Mouse (Mus musculus) myocyte (in vitro differentiated cells): ENCODE data around the gene Naaa. TPM values are rescaled to one million over a fixed set of nuclear protein-coding genes. Genes with fewer than 3 reads are reported as not detected.
A peak's percentile ranks its signal among the peaks of the same experiment; 100 is the strongest.

Experiments used
- H3K27me3 ChIP-seq: one replicate; pipeline ENCODE4 v1.6.1; 2011; ENCODE audit not compliant: control insufficient read depth, insufficient read depth, insufficient read length
- H3K36me3 ChIP-seq: one replicate; pipeline ENCODE4 v1.6.1; 2011; ENCODE audit not compliant: control insufficient read depth, insufficient read depth
- H3K4me2 ChIP-seq: one replicate; pipeline ENCODE4 v1.6.1; 2011; ENCODE audit warnings: low read depth, control low read depth
- H3K4me3 ChIP-seq: one replicate; pipeline ENCODE4 v1.5.1; 2011; ENCODE audit warnings: mild to moderate bottlenecking, control low read depth, moderate library complexity
- H3K79me2 ChIP-seq: one replicate; pipeline ENCODE4 v1.6.1; 2011; ENCODE audit not compliant: control insufficient read depth, insufficient read depth
- H3ac ChIP-seq: one replicate; pipeline ENCODE4 v1.6.1; 2011; ENCODE audit not compliant: control insufficient read depth, insufficient read length
- CEBPB ChIP-seq: IDR thresholded peaks from 2 replicates; pipeline ENCODE4 v1.6.1; 2011; ENCODE audit warnings: mild to moderate bottlenecking, moderate library complexity; ENCODE audit not compliant: poor library complexity, insufficient read depth, severe bottlenecking
- E2F4 ChIP-seq: IDR thresholded peaks from one replicate; pipeline ENCODE4 v1.6.1; 2011; ENCODE audit warnings: mild to moderate bottlenecking, control low read depth, moderate library complexity; ENCODE audit not compliant: insufficient read depth
- MAX ChIP-seq: IDR thresholded peaks from one replicate; pipeline ENCODE4 v1.6.1; 2011; ENCODE audit warnings: low read depth, mild to moderate bottlenecking, control low read depth
- MYOD1 ChIP-seq, 3 experiments: IDR thresholded peaks; one replicate each; pipeline ENCODE4 v1.6.1; 2011; ENCODE audit warnings: control low read depth in 2 of 3, low read depth in 2 of 3, mild to moderate bottlenecking in 2 of 3, moderate library complexity in 1 of 3; ENCODE audit not compliant: insufficient read length in 2 of 3, control insufficient read depth in 1 of 3
- MYOG ChIP-seq, 3 experiments: IDR thresholded peaks; one replicate each; pipeline ENCODE4 v1.6.1; 2011; ENCODE audit warnings: control low read depth in 2 of 3, low read depth in 2 of 3, mild to moderate bottlenecking in 2 of 3; ENCODE audit not compliant: insufficient read length in 2 of 3, control insufficient read depth in 1 of 3, insufficient read depth in 1 of 3
- POLR2A ChIP-seq: IDR thresholded peaks from one replicate; pipeline ENCODE4 v1.6.1; 2011; ENCODE audit warnings: low read depth, mild to moderate bottlenecking, control low read depth, moderate library complexity; ENCODE audit not compliant: insufficient read length
- POLR2AphosphoS2 ChIP-seq: IDR thresholded peaks from one replicate; pipeline ENCODE4 v1.6.1; 2011; ENCODE audit warnings: low read depth, control low read depth; ENCODE audit not compliant: insufficient read length
- REST ChIP-seq: IDR thresholded peaks from one replicate; pipeline ENCODE4 v1.6.1; 2011; ENCODE audit warnings: mild to moderate bottlenecking, control low read depth, moderate library complexity; ENCODE audit not compliant: insufficient read depth, insufficient read length
- SRF ChIP-seq: IDR thresholded peaks from one replicate; pipeline ENCODE4 v1.6.1; 2011; ENCODE audit warnings: low read depth; ENCODE audit not compliant: control insufficient read depth, insufficient read length
- TCF12 ChIP-seq: IDR thresholded peaks from one replicate; pipeline ENCODE4 v1.6.1; 2011; ENCODE audit warnings: mild to moderate bottlenecking, control low read depth; ENCODE audit not compliant: poor library complexity, insufficient read depth, severe bottlenecking
- TCF3 ChIP-seq: IDR thresholded peaks from one replicate; pipeline ENCODE4 v1.6.1; 2011; ENCODE audit warnings: low read depth, control low read depth; ENCODE audit not compliant: insufficient read length
- USF1 ChIP-seq: IDR thresholded peaks from one replicate; pipeline ENCODE4 v1.6.1; 2011; ENCODE audit warnings: low read depth, mild to moderate bottlenecking, control low read depth, moderate library complexity
- polyA plus RNA-seq: library from polyadenylated mRNA; unstranded; fragments of >200 nt; fragmentation: generic; extraction: Trizol; gene quantifications from one replicate; pipeline ENCODE4 v1.2.1, GENCODE M21; 2012; ENCODE audit warnings: missing spikeins

Naaa gene
- 6.2 TPM for polyA plus RNA-seq

DNA sequence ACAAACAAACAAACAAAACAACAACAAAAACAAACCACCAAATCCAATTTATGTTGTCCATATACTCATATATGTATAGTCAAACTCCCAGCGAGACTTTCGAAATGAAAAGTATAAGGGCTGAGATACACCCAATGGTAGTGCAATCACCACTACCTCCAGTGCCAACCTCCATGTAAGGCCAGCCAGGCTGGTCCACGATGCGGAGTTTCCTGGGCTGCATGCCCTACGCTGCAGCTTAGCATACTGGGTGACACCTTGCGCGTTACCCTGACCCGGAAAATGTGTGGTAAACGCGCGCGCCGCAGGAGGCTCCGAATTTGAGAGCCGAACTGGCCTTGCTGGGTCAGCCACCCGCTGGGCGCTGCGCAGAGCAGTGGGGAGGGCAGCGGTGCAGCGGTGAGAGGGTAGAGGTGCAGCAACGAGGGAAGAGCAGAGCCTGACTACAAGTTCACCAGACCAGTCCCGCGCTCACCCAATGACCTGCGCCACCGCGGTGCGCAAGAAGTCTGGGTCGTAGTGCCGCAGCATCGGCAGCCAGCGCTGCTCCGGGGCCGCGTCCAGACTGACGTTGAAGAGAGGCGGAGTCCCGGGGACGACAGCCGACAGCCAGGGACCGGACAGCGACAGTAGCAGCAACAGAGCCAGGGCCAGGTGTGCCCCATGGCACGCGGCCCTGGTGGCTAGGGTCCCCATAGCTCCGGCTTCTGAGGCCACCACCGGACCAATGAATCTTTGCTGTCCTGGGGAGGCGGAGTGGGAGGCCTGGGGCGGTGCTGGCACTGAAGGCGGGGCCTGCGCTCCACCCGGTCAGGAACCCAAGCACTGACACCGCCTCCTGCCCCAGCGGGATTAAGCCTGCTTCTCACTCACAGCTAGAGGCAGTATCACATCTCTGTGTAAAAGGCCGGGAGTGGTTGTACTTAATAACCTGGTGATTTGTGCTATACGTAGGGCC is at the start of gene Naaa:
Gene Naaa, minus strand, starts transcription at position 734 of the 958 bp plus-strand sequence.
- H3K27me3 ChIP-seq, result no peaks in the 10 kb centered on the region

GRCm38 (mm10) chr5:92327367-92327766 is 49.4 kb upstream of the Naaa start:
- no peak for TF ChIP-seq USF1
- no peak for TF ChIP-seq MAX
- no peak for TF ChIP-seq SRF
- no peak for TF ChIP-seq POLR2AphosphoS2
- no peak for TF ChIP-seq TCF3
- TF ChIP-seq REST, result no peak
- no peak for TF ChIP-seq MYOD1 (IDR thresholded peaks at IDR 0.05; ENCODE audit: control insufficient read depth in 1 of 3, insufficient read length in 2 of 3, low read depth in 2 of 3)
- no peak for TF ChIP-seq TCF12
- TF ChIP-seq E2F4, result no peak
- no peak for TF ChIP-seq MYOG (IDR thresholded peaks at IDR 0.05; ENCODE audit: control insufficient read depth in 1 of 3, insufficient read depth in 1 of 3, insufficient read length in 2 of 3, low read depth in 2 of 3)
- TF ChIP-seq CEBPB, result no peak
- no peak for TF ChIP-seq POLR2A
- Histone ChIP-seq H3K4me2 (no peak overlapping the region), H3K79me2 (no peaks in the 10 kb centered on the region), H3K27me3 (no peaks in the 10 kb centered on the region), H3ac (no peak overlapping the region), H3K36me3 (no peaks in the 10 kb centered on the region), H3K4me3 (no peak overlapping the region)

More for the DNA sequence above, at the start of gene Naaa:
- Histone ChIP-seq H3K36me3 (no peaks in the 10 kb centered on the region), H3K4me2 (peak within 1 kb of the TSS; percentile 75), H3ac (peak within 1 kb of the TSS; percentile 2), H3K4me3 (peak within 1 kb of the TSS; percentile 29), H3K79me2 (no peaks in the 10 kb centered on the region)
- TF ChIP-seq POLR2A (peak; percentile 82), MYOG (IDR thresholded peaks at IDR 0.05; ENCODE audit: control insufficient read depth in 1 of 3, insufficient read depth in 1 of 3, insufficient read length in 2 of 3, low read depth in 2 of 3) (peak in 1 of 3 experiments; percentile 22), SRF (no peak), POLR2AphosphoS2 (peak; percentile 64)

- Histone ChIP-seq H3ac (no peak overlapping the region), H3K36me3 (no peaks in the 10 kb centered on the region), H3K27me3 (no peaks in the 10 kb centered on the region), H3K4me3 (no peak overlapping the region), H3K79me2 (no peaks in the 10 kb centered on the region), H3K4me2 (peak overlapping the region; percentile 60)
- no peak for TF ChIP-seq MAX
- TF ChIP-seq SRF, result no peak
- TF ChIP-seq E2F4, result no peak
- peak; percentile 69; the same call in 1 of the 2 replicates for TF ChIP-seq CEBPB
- TF ChIP-seq MYOG (IDR thresholded peaks at IDR 0.05; ENCODE audit: control insufficient read depth in 1 of 3, insufficient read depth in 1 of 3, insufficient read length in 2 of 3, low read depth in 2 of 3), result peak; percentile 58 to 90 (median 89)
- no peak for TF ChIP-seq REST
- peak; percentile 58 for TF ChIP-seq TCF12
- peak; percentile 14 to 89 (median 80) for TF ChIP-seq MYOD1 (IDR thresholded peaks at IDR 0.05; ENCODE audit: control insufficient read depth in 1 of 3, insufficient read length in 2 of 3, low read depth in 2 of 3)
Measured at GRCm38 (mm10) chr5:92323264-92323663, 45.3 kb upstream of the Naaa start.

DNA sequence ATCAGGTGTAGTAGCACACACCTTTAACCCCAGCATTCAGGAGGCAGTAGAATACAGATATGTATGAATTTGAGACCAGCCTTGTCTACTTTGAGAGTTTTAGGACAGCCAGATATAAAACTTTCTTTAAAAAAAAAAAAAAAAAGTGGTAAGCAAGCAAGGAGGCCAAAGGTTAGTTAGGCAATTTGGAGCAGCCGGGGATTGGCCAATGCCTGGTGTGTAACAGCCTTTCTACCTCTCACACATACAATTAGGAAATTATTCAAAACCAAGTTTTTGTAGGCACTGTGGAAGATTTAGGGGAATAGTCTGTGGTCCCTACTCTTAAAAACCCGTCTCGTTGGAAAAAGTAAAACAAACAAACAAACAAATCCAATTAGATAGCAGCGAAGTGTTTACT is 44.6 kb upstream of the Naaa start:
- Histone ChIP-seq H3K36me3 (no peaks in the 10 kb centered on the region), H3ac (no peak overlapping the region), H3K79me2 (no peaks in the 10 kb centered on the region), H3K27me3 (no peaks in the 10 kb centered on the region), H3K4me2 (no peak overlapping the region), H3K4me3 (no peak overlapping the region)
- TF ChIP-seq MYOG (IDR thresholded peaks at IDR 0.05; ENCODE audit: control insufficient read depth in 1 of 3, insufficient read depth in 1 of 3, insufficient read length in 2 of 3, low read depth in 2 of 3), result no peak

DNA sequence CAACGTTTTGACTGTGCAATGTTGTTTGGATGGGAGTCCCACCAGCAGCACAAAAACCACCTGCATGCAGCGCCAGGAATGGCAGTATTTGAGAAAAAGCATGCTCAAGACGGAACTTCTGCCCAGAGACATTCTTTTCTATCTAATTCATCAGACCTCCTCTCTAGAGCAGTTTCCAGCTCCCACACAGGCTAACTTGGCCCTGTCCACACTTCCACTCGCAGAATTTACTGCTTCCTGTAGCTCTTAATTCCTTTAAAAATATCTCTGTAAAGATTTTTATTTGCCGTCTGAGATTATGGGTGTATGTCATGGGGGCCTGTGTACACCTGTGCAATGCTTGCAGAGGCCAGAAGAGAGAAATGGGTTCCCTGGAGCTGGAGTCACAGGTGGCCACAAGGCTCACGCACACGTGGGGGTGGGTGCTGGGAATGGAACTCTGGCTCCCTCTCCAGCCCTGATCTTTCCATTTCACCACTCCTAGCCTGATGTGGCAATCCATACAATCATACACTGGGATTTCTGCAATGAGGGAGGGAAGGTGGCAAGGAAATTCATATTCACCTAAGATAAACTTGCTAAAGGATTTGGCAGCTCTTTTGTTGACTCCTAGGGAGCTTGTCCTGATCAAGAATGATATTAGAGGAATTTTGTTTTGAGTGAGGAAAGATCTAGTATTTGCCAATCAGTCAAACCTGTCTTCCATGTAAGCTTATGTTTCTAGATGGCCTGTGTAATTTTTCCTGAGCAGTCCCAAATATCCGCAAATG is 43.8 kb upstream of the Naaa start:
- H3K27me3 ChIP-seq, result no peaks in the 10 kb centered on the region
- TF ChIP-seq E2F4 (no peak), SRF (no peak), MYOD1 (IDR thresholded peaks at IDR 0.05; ENCODE audit: control insufficient read depth in 1 of 3, insufficient read length in 2 of 3, low read depth in 2 of 3) (no peak), POLR2AphosphoS2 (no peak), TCF12 (no peak), CEBPB (no peak), REST (no peak), TCF3 (no peak), USF1 (no peak), MAX (no peak), MYOG (IDR thresholded peaks at IDR 0.05; ENCODE audit: control insufficient read depth in 1 of 3, insufficient read depth in 1 of 3, insufficient read length in 2 of 3, low read depth in 2 of 3) (no peak)
- H3ac ChIP-seq, result no peak overlapping the region
- H3K4me2 ChIP-seq, result no peak overlapping the region
- no peaks in the 10 kb centered on the region for H3K79me2 ChIP-seq
- H3K36me3 ChIP-seq, result no peaks in the 10 kb centered on the region
- no peak overlapping the region for H3K4me3 ChIP-seq
